Mouse (Mus musculus): ENCODE measurements around the gene Mlf1.

DNA sequence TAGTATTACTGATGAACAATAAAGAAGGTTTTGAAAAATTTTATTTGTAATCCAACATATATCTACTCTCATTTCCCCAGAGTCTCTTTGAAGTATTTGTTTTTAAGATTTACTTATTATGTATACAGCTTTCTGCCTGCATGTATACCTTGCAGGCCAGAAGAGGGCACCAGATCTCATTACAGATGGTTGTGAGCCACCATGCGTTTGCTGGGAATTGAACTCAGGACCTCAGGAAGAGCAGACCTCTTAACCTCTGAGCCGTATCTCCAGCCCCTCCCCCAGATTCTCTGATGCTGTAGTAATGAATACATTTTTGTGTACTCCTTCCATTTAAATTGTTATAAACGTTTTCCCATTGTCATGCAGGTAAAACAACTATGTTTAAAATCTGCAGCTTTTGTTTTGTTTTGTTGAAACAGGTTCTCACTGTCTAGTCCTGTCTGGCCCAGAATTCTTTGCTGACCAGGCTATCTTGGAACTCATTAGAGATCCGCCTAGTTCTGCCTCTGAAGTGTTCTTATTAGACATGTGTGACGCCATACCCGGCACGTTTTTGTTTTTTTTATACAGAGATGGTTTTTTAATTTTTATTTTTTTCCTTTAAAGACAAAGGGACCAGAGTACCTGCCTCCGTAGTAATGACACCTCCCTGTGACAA is 55.6 kb downstream of the Mlf1 start:
- TF ChIP-seq CTCF (IDR thresholded peaks at IDR 0.05; ENCODE audit: low read depth, low read length) (no peak), POLR2A (IDR thresholded peaks at IDR 0.05; ENCODE audit: borderline replicate concordance, low read depth, low read length) (no peak)
